Mouse (Mus musculus) bone marrow macrophage, adult 2 months (primary cell): ENCODE results near the gene Pik3cb.

Source experiments
- CTCF ChIP-seq: IDR thresholded peaks from 2 replicates; pipeline ENCODE4 v1.5.1; 2012; ENCODE audit warnings: low read depth, mild to moderate bottlenecking, low read length, moderate library complexity
- POLR2A ChIP-seq: IDR thresholded peaks from 2 replicates; pipeline ENCODE4 v1.6.1; 2012; ENCODE audit warnings: mild to moderate bottlenecking, low read depth, low read length, borderline replicate concordance

GRCm38 (mm10) chr9:99064216-99064615, 76.2 kb downstream of the Pik3cb start:
- no peak for TF ChIP-seq CTCF
- TF ChIP-seq POLR2A = no peak
